Mouse (Mus musculus): ENCODE data around the gene Gpr160.

GRCm38 (mm10) chr3:30831848-30832606, 23.7 kb upstream of the Gpr160 start:
- TF ChIP-seq CTCF (IDR thresholded peaks at IDR 0.05; ENCODE audit: low read depth) = no peak
- no peak for TF ChIP-seq EP300 (IDR thresholded peaks at IDR 0.05; ENCODE audit: low read depth)

Measured in heart, postnatal 0 days (tissue).